Mouse (Mus musculus): Measurements from ENCODE around the gene Dusp15. TPM values are rescaled to one million over a fixed set of nuclear protein-coding genes. Genes with fewer than 3 reads are reported as not detected.
A peak's percentile ranks its signal among the peaks of the same experiment; 100 is the strongest.

Gene Dusp15
- total RNA-seq, 2 experiments from 2014 or later: 0.45 to 0.61 TPM

DNA sequence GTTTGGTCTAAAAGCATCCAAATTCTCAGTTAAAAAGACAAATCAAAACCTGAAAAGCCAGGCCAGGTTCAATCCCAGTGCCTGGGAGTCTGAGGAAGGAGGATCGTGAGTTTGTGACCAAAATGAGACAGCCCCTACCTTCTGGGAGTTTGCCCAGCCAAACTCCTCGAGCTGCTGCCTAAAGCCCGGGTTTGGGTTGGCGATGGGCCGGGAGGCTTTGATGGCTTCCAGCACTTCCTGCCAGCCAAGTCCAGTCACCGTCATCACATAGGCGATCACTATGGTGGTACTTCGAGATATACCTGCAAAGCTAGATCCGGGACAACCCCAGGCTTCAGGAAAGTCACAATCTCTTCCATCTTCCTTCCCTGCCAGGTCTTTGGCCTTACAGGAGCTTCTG lies 7.5 kb downstream of the Dusp15 start:
- no peak overlapping the region for H3K4me3 ChIP-seq
- no peak overlapping the region for H3K27ac ChIP-seq
- DNase-seq: no peak
- TF ChIP-seq CTCF (IDR thresholded peaks at IDR 0.05): no peak
- intact Hi-C loops (cut with DNase I): no loop called here

DNA sequence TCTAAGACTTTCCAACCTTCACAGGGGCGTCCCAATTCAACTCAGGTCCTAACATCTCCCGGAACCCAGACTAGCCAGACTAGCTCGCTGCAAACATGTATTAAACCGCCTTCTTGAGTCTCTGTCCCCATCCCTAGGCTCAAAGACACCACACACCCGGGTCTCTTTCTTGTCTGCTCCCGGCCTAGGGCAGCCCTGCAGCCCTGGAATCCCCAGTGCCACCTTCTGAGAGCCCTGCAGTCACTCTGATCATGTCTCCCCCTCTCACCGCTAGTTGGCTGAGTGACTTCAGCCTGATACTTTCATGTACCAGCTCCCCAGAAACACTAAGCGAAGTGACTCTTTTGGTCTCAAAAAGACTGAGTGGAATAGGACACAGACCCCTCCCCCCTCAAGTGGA lies 7.9 kb downstream of the Dusp15 start:
- H3K4me3 ChIP-seq: peak overlapping the region; percentile 66
- DNase-seq: no peak
- no peak overlapping the region for H3K27ac ChIP-seq
- no peak for TF ChIP-seq CTCF (IDR thresholded peaks at IDR 0.05)
- intact Hi-C loops (cut with DNase I): no loop called here

DNA sequence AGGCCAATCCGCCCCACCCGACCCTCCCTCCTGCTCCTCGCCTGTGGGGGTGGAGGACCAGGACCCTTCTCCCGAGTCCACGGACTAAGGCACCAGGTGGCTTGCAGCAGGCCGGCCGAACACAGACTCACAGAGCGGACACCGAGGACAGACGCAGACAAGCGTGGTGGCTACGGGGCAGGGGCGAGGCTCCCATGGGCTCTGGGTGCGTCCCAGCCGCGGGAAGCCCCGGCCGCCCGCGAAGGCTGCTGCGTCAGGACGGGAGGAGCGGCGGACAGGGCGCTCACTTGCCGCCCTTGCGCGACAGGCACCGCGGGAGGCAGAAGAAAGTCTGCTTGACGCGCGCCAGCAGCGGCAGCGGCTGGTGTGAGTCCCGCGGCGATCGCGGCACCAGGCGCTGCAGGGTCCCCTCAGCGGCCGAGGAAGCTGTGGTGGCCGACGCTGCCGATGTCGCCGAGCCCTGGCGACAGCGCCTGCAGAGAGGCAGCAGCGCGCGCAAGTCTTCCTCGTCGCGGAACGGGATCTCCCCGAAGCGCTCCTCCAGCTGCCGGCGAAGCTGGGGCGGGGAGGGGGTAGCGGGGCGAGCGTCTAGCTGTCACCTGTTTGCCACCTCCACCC lies 8.5 kb downstream of the Dusp15 start:
- no peak overlapping the region for H3K27ac ChIP-seq
- no peak for TF ChIP-seq CTCF (IDR thresholded peaks at IDR 0.05)
- H3K4me3 ChIP-seq: peak overlapping the region; percentile 66
- no peak for DNase-seq
- intact Hi-C loops (cut with DNase I): no loop called here

DNA sequence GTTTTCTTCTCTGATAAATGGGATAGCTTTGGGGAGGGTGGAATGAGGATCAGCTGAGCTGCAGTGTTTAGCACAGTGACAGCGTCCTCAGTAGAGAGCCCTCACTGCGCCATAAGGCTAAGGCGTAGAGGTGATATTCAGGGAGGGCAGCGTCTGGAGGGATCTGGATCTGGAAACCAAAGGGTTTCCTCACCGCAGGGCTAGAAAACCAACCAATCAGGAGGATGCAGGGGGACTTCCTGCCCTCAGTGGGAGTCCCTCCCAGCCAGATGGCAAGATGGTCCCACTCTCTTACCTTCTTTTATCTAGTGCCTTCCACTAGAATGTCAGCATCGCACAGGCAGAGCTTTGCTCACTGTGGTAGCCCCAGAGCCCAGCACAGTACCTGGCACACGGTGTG lies 9.7 kb downstream of the Dusp15 start:
- intact Hi-C loops (cut with DNase I): no loop called here
- no peak overlapping the region for H3K4me3 ChIP-seq
- no peak for DNase-seq
- no peak overlapping the region for H3K27ac ChIP-seq
- no peak for TF ChIP-seq CTCF (IDR thresholded peaks at IDR 0.05)

DNA sequence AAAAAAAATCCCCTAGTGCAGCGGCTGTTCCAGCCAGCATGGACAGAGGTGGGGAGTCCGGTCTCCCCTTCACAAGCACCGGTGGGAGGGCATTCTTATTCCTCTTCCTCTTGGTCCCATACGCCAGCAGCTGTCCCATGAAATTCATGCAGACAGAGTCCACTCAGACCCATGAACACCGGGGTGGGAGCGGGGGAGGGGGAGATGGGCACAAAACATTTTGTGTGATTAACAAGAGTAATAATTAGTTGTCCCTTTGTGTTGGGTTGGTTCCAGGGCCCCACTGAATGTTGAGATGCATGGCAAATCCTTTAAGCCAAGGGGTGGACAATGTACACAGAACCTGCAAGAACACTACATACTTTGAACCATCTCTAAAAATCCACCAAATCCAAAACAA lies 10.4 kb downstream of the Dusp15 start:
- DNase-seq: no peak
- TF ChIP-seq CTCF (IDR thresholded peaks at IDR 0.05): no peak
- no peak overlapping the region for H3K4me3 ChIP-seq
- intact Hi-C loops (cut with DNase I): no loop called here
- no peak overlapping the region for H3K27ac ChIP-seq

DNA sequence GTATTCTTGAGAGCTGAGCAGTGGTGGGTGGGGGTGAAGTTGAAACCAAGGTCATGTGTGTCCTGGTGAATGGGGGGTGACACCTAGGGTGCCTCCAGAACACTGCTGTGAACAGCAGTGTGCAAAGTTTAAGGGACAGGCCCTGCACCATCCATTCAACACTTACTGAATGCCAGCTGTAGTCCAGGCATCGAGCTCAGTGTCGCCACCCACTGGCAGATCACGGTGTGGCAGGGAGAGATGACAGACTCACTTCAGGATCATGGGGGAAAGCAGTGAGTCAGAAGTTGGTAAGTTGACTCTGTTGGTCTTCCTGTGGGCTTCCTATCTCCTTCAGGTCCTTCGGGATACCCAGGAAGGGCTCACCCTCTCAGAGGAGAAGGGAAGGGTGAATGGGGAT lies 11.7 kb downstream of the Dusp15 start:
- Histone ChIP-seq H3K4me3 (no peak overlapping the region), H3K27ac (no peak overlapping the region)
- intact Hi-C loops (cut with DNase I): no loop called here
- DNase-seq: peak; percentile 63
- peak; percentile 80 for TF ChIP-seq CTCF (IDR thresholded peaks at IDR 0.05)

DNA sequence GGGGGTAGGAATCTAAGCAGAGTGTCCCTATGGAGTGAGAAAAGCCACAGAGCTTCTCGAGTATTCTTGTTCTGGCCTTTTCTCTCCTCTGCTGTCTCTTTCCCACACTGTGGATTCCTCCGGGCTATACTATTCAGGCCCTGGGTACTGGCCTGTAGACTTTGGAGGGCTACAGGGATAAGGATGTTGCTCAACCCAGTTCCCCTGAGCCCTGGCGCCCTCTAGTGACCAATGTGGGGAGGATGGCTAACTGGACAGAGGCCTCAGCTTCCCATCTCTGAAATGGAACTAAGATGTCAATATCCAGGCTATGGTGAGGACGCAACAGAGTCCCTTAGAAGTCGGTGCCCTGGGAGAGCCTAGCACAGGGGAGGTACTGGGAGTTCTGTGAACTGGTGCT lies 17.9 kb downstream of the Dusp15 start:
- TF ChIP-seq CTCF (IDR thresholded peaks at IDR 0.05): peak; percentile 90
- no peak overlapping the region for H3K4me3 ChIP-seq
- intact Hi-C loops (cut with DNase I): loop anchor here (1.0 to 5.0 kb wide), 2 partner anchors 19 to 241 kb away; no protein-coding TSS in a partner anchor
- H3K27ac ChIP-seq: peak overlapping the region; percentile 69
- peak; percentile 84 for DNase-seq

DNA sequence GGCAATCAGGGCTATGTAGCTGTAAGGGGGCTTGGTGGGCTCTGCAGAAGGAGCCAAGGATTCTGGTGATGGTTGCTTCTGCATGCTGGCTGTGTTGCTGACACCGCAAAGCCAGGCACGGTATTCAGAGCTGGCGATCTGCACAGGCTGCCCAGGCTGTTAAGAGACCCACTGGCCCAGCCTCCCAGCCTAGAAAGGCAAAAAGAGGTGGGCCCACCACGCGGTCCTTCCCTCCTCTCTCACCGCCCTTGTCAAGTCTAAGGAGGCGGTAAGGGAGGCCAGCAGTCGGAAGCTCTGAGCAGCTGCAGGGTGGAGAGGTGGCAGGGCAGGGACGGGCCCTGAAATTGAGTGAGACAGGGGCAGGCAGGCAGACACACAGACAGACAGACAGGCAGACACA lies 18.4 kb downstream of the Dusp15 start, which contains the start of gene Foxs1:
Foxs1 (minus strand) TSS at position 161 of the 400 bp plus-strand sequence.
- Histone ChIP-seq H3K27ac (peak within 1 kb of the TSS; percentile 79), H3K4me3 (peak within 1 kb of the TSS; percentile 67)
- intact Hi-C loops (cut with DNase I): loop anchor here (1.0 to 5.0 kb wide), 2 partner anchors 19 to 241 kb away; no protein-coding TSS in a partner anchor
- DNase-seq: peak; percentile 73
- no peak for TF ChIP-seq CTCF (IDR thresholded peaks at IDR 0.05)

DNA sequence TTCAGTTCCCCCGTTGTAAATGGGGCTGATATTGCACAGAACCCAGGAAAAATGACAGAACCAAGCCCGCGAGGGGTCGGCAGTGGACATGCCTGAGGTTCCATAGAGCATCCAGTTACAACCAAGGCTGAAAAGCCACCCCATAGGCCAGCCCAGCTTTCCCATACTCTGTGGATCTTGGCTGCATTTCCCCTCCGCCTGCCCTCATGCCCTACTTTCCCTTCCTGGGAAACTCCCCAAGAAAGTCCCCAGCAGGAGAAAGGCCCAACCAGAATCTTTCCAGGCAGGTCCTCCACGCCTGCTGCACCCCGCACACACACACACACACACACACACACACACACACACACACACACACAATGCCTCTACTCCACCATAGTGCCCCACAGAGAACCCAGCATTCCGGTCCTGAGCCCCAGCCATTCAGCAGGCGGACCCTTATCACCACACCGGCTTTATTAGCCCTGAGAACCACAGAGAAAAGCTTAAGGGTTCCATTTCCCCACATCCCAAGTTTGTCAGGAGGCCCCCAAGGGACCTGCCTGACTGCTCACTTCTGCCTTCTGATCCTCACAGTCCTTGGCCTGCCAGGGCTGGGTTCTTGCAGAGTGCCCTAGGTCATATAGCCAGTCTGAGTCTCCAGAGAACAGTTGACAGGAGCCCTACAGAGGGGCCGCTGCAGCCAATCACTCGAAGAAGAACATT lies 19.9 kb downstream of the Dusp15 start:
- H3K27ac ChIP-seq: peak overlapping the region; percentile 79
- peak overlapping the region; percentile 67 for H3K4me3 ChIP-seq
- intact Hi-C loops (cut with DNase I): loop anchor here (5.0 kb wide), 1 partner anchor 239 kb away; no protein-coding TSS in a partner anchor
- TF ChIP-seq CTCF (IDR thresholded peaks at IDR 0.05): no peak
- peak; percentile 29 for DNase-seq

DNA sequence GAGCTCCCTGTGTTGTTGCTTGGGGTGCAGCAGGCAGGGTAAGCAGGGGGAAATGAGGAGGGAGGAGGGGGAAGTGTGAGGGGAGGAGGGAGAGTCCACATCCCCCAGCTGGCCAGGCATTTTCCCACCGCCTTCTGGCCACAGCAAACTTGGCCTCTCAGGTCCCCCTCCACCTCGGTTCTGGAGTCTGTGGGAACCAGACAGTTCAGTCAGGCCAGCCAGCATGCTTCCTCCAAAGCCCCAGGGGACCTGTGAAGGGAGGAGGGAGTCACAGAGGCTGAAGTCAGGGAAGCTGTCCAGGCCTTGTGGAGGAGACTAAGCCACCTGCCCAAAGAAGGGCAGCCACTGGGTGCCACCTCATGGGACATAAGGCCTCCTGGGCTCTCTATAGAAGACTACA lies 21.2 kb downstream of the Dusp15 start:
- TF ChIP-seq CTCF (IDR thresholded peaks at IDR 0.05): no peak
- Histone ChIP-seq H3K27ac (peak overlapping the region; percentile 79), H3K4me3 (peak overlapping the region; percentile 67)
- DNase-seq: peak; percentile 71
- intact Hi-C loops (cut with DNase I): loop anchor here (5.0 kb wide), 1 partner anchor 238 kb away; no protein-coding TSS in a partner anchor

DNA sequence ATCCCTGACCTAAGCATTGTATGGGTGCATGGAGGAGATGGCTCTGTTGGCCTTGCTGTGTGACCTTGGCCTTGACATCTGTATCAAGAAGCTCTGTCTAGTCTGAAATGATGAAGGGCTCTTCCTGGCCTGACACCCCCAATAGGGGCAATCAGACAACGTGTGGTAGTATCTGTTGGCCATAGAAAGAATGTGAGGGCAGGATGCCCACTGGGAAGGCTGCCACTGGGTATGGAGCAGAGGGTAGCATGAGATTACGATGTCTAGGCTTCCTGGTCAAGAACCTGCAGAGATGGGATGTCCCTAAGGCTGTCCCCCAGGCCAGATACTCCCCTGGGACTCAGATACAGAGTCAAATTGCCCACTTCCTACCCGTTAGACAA lies 22.5 kb downstream of the Dusp15 start:
- no peak for TF ChIP-seq CTCF (IDR thresholded peaks at IDR 0.05)
- H3K27ac ChIP-seq: peak overlapping the region; percentile 86
- no peak for DNase-seq
- H3K4me3 ChIP-seq: peak overlapping the region; percentile 29
- intact Hi-C loops (cut with DNase I): no loop called here

DNA sequence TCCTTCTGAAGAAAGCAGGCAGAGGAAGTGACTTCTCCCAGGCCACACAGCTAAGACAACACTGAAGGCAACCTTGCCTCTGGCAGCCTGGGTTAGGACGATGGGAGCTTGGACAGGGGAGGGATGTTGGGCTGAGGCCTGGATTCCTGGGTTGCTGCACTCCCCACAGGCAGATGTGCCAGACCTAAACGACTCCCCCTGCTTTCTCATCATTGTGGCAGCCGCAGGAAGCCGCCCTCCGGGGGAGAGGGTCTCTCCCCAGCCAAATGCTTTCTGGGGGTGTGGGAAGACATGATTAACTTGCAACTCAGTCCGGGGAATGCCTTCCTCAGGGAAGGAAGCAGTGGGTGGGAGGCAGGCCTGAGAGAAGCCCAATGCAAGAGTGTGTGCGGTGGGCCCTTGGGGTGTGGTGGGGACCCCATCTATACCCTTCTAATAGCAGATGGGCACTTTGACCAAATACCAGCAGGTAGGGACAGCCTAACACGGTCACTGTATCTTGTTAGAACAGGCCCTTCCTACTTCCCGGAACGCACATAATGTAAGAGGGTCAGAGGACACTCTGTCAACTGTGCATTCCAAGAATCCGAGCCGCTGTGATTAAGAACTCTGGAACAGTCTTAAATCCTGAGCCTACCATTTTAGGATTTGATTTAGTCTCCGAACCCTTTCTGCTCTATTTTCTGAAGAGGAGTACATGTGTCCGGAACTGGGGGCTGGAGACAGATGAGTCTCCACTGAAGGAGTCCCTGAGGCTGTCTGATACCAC lies 23.1 kb downstream of the Dusp15 start:
- intact Hi-C loops (cut with DNase I): no loop called here
- DNase-seq: peak; percentile 44
- Histone ChIP-seq H3K27ac (peak overlapping the region; percentile 86), H3K4me3 (peak overlapping the region; percentile 29)
- TF ChIP-seq CTCF (IDR thresholded peaks at IDR 0.05): no peak

DNA sequence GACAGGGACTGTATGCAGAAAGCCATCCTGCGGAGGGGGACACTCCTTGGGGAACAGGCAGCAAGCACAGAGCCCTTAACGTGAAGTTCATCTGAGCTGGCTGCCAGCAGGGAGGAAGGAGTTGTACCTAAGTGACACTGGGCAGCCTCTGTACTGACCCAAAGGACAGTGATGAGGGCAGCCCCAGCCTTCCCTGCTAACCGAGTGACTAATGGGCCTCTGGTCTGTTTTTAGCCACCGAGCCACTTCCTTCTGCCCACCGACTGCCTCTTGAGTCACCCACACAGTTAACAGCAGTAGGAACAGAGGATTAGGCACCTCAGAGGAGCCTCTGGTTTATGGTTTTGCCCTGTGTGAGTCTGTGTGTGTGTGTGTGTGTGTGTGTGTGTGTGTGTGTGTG lies 24.1 kb downstream of the Dusp15 start:
- no peak for TF ChIP-seq CTCF (IDR thresholded peaks at IDR 0.05)
- H3K4me3 ChIP-seq: no peak overlapping the region
- peak overlapping the region; percentile 86 for H3K27ac ChIP-seq
- no peak for DNase-seq
- intact Hi-C loops (cut with DNase I): no loop called here

Data from gastrocnemius, adult 2 months (tissue).